Mouse (Mus musculus): Measurements from ENCODE around the gene Cenpn.

GRCm38 (mm10) chr8:116875798-116876450 is 45.6 kb upstream of the Cenpn start:
- TF ChIP-seq CTCF (IDR thresholded peaks at IDR 0.05; ENCODE audit: control insufficient read depth, insufficient read depth, insufficient read length) = no peak
- TF ChIP-seq MYOD1 (IDR thresholded peaks at IDR 0.05; ENCODE audit: control insufficient read depth, insufficient read length, low read depth) = no peak
- no peak for TF ChIP-seq FOSL1 (IDR thresholded peaks at IDR 0.05; ENCODE audit: insufficient read depth, low read length, poor library complexity, severe bottlenecking)
- no peak for TF ChIP-seq MAX (IDR thresholded peaks at IDR 0.05)
